Mouse (Mus musculus) gastrocnemius, postnatal 4 days (tissue): ENCODE measurements around the gene E130311K13Rik. TPM values are rescaled to one million over a fixed set of nuclear protein-coding genes. Genes with fewer than 3 reads are reported as not detected.
A peak's percentile ranks its signal among the peaks of the same experiment; 100 is the strongest.

Experiments used
- DNase-seq, 2 experiments: peaks; one replicate each; pipeline ENCODE4 v3.0.0; 2021 to 2022; ENCODE audit warnings: low spot score in 2 of 2, mixed read lengths in 2 of 2
- total RNA-seq, 2 experiments: library from RNA; stranded (reverse); gene quantifications; 2 replicates each; pipeline ENCODE4 v1.2.3; 2021

Gene E130311K13Rik
- total RNA-seq, 2 experiments from 2014 or later, result 4.0 to 4.6 TPM

DNA sequence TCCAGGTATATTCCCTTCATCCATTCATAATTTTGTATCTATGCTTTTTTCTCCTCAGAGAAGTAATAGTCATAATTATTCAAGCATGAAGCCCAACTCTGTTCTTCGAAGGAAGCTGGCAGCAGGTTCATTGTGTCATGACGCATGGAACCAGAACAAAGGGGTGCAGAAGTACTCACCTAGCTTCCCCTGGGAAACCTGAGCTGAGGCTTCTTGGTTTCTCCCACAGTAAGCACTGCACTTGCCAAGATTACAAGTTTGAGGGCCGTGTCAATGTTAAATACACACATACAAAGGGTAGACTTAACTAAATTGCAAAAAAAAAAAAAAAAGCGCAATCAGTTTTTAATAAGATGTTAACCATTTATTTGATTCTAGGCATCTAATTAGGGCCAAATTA is 33.0 kb downstream of the E130311K13Rik start:
- no peak for DNase-seq

DNA sequence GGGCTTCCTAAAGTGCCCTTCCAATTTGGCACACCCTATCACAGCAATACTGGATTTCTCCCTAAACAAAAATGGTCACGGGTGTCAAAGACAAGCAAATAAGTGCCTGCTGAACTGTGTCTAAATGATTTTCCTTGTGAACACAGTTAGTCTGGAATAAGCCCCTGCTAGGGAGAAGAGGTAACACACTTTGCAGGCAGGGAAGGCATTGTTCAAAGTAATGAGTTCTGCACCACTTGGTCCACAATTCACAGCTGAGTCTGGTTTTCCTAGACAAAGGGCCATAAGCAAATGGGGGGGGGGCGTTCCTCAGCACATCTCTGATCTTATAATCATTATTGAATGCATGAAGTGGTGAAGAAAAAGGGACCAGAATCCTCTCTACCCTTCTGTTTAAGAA is 33.5 kb downstream of the E130311K13Rik start:
- DNase-seq, result no peak

DNA sequence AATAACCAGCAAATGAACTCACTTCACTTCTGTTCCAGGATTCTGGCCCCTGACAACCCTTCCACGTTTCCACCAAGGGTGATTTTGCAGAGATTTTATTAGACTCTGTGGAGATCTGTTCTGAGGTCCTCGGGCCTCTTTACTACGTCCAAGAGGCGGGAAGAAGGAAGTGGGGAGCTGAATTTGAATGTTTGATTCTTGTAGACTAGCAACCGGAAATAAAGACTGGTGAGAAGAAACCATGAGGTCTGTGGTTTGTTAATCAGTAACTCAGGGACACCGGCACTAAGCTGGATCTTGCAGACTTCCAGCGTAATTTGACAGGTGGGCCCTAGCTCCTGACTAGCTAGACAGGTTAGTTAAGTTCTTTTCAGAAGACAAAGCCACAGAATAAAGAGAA is 35.6 kb downstream of the E130311K13Rik start:
- no peak for DNase-seq

DNA sequence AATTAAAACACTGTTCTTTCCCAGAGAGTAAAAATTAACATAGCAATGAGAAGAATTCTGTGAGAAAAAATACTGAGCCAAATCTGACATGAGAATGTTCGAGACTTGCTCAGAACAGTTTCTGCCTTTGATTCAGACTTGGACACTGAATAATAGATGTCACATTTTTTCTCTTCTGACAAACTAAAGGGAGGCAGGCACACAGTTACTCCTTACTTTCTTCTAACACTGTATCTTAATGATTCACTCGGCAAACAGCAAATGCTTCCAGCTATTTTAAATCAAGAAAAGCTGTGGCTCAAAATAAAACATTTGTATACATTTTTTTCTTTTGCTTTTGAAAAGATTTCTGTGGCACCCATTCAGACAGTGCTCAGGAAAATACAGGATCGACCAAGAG is 37.1 kb downstream of the E130311K13Rik start:
- no peak for DNase-seq

DNA sequence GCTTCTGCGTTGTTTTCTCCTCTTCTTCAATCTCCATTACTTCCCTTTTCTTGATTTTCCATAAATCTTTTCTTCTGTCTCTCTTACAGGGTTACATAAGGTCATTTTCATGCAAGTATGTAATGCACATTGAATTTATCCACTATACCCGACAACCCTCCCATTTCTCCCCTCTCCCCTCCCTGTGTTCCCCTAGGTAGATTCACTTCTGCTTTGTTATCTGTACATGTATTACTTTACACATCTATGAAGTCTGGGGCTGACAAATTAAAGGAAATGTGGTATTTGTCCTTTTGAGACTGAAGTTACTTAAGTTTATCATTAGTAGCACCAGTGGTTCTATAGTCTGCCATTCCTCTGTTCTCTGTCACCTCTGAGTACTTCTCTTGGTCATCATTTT is 48.2 kb downstream of the E130311K13Rik start:
- no peak for DNase-seq

DNA sequence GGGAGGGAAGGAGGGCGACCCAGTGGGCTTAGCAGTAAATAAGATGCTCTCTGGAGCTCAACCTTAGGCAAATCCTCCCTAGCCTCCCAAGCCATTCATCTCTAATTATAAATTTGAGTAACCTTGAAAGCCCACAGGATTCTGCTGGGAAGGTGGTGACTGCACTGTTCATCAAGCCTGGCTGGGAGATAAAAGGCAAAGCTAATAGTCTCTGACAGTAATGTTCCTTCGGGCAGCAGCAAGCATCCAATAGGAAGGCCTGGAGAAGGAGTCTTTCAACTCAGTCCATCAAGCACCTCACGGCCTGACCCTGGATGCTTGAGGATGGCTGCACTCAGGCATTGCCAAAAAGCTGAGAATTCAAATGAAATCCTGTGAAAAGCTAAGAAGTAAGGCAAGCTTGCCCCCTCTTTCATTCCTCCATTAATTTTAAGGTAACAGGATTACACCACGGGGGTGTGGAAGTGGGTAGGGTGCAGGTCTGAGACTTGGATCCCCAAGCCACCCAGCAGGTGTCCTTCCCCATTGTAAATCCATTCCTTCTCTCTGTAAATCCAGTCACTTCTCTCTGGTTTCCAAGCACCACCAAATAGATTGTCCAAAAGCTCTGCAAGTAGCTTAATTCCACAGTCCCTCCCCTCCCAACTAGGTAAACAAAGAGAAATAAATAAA is 50.1 kb downstream of the E130311K13Rik start:
- DNase-seq, result no peak

DNA sequence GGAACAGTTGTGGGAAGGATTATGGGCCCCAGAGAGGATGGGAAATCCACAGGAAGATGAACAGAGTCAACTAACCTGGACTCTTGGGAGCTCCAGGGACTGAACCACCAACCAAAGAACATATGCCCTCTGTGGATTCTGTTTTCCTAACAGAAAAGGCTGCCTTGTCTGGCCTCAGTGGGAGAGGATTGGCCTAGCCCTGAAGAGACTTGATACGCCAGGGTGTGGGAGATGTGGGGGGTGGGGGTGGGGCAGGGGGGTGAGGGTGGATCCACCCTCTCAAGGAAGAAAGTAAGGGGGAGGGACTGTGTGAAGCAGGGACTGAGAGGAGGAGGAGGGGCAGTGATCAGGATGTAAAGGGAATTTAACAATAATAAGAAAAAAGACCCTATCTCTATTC is 56.5 kb downstream of the E130311K13Rik start:
- DNase-seq, result no peak

DNA sequence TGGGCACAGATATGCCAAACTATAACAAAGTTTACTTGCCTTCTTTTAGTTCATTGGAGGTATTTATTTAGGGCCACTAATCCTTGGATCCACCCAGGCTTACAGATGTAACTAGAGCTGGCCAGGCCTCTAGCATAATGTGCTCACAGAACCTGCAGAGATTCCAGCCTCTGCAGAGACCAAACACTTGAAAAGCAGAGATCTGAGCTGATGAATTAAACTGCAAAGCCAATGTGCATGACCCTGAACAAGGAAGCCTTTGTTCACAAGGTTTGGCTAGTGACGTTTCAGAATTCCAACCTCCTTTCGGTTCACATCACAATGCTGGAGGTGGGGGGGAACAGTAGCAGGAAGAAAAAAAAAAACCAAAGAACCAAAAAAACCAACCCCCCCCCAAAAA is 58.0 kb downstream of the E130311K13Rik start:
- no peak for DNase-seq

DNA sequence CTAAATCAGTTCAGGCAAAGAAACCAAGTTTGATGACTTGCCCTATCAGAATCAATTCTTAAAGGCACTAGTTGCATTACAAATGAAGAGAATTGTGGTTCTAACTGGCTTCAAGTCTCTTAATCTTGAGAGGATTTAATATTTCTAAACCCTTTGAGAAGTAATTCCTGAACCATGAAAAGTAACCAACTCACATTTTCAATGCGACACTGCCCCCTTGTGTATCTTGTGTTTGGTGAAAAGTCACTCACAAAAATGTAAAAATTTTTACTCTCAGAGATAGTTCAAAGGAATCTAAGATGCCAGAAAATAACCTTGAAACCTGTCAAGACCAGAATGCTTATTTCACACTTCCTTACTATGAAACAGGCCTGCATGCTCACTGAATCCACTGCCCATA is 61.0 kb downstream of the E130311K13Rik start:
- DNase-seq, result peak in 1 of 2 experiments; percentile 23

DNA sequence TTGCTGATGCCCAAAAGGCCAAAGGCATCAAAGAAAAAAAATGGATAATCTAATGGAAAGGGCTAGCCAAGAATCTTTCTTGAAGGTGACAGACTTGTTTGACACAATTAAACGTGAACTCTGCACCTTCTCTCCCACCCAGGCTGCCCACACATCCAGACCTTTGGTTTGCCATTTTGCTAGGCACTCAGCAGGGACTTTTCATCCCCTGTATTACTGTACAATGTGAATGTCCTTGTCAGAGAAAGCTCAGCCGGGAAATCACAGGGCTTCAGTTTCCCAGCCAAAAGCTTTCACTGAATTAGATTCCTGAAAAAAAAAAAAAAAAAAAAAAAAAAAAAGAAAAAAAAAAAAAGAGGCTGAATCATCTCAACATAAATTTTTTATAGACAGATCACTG is 64.2 kb downstream of the E130311K13Rik start:
- no peak for DNase-seq

Other genes with a start within 250 kb of the E130311K13Rik start
- under 1 TPM; 0.31 to 0.61 TPM for gene Plch1, start 30.0 kb downstream of the E130311K13Rik start, total RNA-seq
- 10 to 100 TPM; 10.5 to 11.3 TPM for gene Slc33a1, start 35.3 kb upstream of the E130311K13Rik start, total RNA-seq
- 10 to 100 TPM; 21.2 to 21.9 TPM for gene Gmps, start 46.6 kb upstream of the E130311K13Rik start, total RNA-seq
- gene Vmn2r1, start 152.1 kb upstream of the E130311K13Rik start, total RNA-seq, result under 1 TPM; 0.26 to 0.42 TPM
- gene Vmn2r2, start 212.5 kb upstream of the E130311K13Rik start, total RNA-seq, result not detected